Mouse (Mus musculus) myocyte (in vitro differentiated cells): ENCODE results near the gene Psrc1. TPM values are rescaled to one million over a fixed set of nuclear protein-coding genes. Genes with fewer than 3 reads are reported as not detected.

Source experiments
- H3K27me3 ChIP-seq: one replicate; pipeline ENCODE4 v1.6.1; 2011; ENCODE audit not compliant: control insufficient read depth, insufficient read depth, insufficient read length
- H3K36me3 ChIP-seq: one replicate; pipeline ENCODE4 v1.6.1; 2011; ENCODE audit not compliant: control insufficient read depth, insufficient read depth
- H3K4me2 ChIP-seq: one replicate; pipeline ENCODE4 v1.6.1; 2011; ENCODE audit warnings: low read depth, control low read depth
- H3K4me3 ChIP-seq: one replicate; pipeline ENCODE4 v1.5.1; 2011; ENCODE audit warnings: mild to moderate bottlenecking, control low read depth, moderate library complexity
- H3K79me2 ChIP-seq: one replicate; pipeline ENCODE4 v1.6.1; 2011; ENCODE audit not compliant: control insufficient read depth, insufficient read depth
- H3ac ChIP-seq: one replicate; pipeline ENCODE4 v1.6.1; 2011; ENCODE audit not compliant: control insufficient read depth, insufficient read length
- CEBPB ChIP-seq: IDR thresholded peaks from 2 replicates; pipeline ENCODE4 v1.6.1; 2011; ENCODE audit warnings: mild to moderate bottlenecking, moderate library complexity; ENCODE audit not compliant: poor library complexity, insufficient read depth, severe bottlenecking
- E2F4 ChIP-seq: IDR thresholded peaks from one replicate; pipeline ENCODE4 v1.6.1; 2011; ENCODE audit warnings: mild to moderate bottlenecking, control low read depth, moderate library complexity; ENCODE audit not compliant: insufficient read depth
- MAX ChIP-seq: IDR thresholded peaks from one replicate; pipeline ENCODE4 v1.6.1; 2011; ENCODE audit warnings: low read depth, mild to moderate bottlenecking, control low read depth
- MYOD1 ChIP-seq, 3 experiments: IDR thresholded peaks; one replicate each; pipeline ENCODE4 v1.6.1; 2011; ENCODE audit warnings: control low read depth in 2 of 3, low read depth in 2 of 3, mild to moderate bottlenecking in 2 of 3, moderate library complexity in 1 of 3; ENCODE audit not compliant: insufficient read length in 2 of 3, control insufficient read depth in 1 of 3
- MYOG ChIP-seq, 3 experiments: IDR thresholded peaks; one replicate each; pipeline ENCODE4 v1.6.1; 2011; ENCODE audit warnings: control low read depth in 2 of 3, low read depth in 2 of 3, mild to moderate bottlenecking in 2 of 3; ENCODE audit not compliant: insufficient read length in 2 of 3, control insufficient read depth in 1 of 3, insufficient read depth in 1 of 3
- POLR2A ChIP-seq: IDR thresholded peaks from one replicate; pipeline ENCODE4 v1.6.1; 2011; ENCODE audit warnings: low read depth, mild to moderate bottlenecking, control low read depth, moderate library complexity; ENCODE audit not compliant: insufficient read length
- POLR2AphosphoS2 ChIP-seq: IDR thresholded peaks from one replicate; pipeline ENCODE4 v1.6.1; 2011; ENCODE audit warnings: low read depth, control low read depth; ENCODE audit not compliant: insufficient read length
- REST ChIP-seq: IDR thresholded peaks from one replicate; pipeline ENCODE4 v1.6.1; 2011; ENCODE audit warnings: mild to moderate bottlenecking, control low read depth, moderate library complexity; ENCODE audit not compliant: insufficient read depth, insufficient read length
- SRF ChIP-seq: IDR thresholded peaks from one replicate; pipeline ENCODE4 v1.6.1; 2011; ENCODE audit warnings: low read depth; ENCODE audit not compliant: control insufficient read depth, insufficient read length
- TCF12 ChIP-seq: IDR thresholded peaks from one replicate; pipeline ENCODE4 v1.6.1; 2011; ENCODE audit warnings: mild to moderate bottlenecking, control low read depth; ENCODE audit not compliant: poor library complexity, insufficient read depth, severe bottlenecking
- TCF3 ChIP-seq: IDR thresholded peaks from one replicate; pipeline ENCODE4 v1.6.1; 2011; ENCODE audit warnings: low read depth, control low read depth; ENCODE audit not compliant: insufficient read length
- USF1 ChIP-seq: IDR thresholded peaks from one replicate; pipeline ENCODE4 v1.6.1; 2011; ENCODE audit warnings: low read depth, mild to moderate bottlenecking, control low read depth, moderate library complexity
- polyA plus RNA-seq: library from polyadenylated mRNA; unstranded; fragments of >200 nt; fragmentation: generic; extraction: Trizol; gene quantifications from one replicate; pipeline ENCODE4 v1.2.1, GENCODE M21; 2012; ENCODE audit warnings: missing spikeins

Psrc1 gene
- 16.5 TPM for polyA plus RNA-seq

- Histone ChIP-seq H3K27me3 (no peaks in the 10 kb centered on the region), H3K4me3 (peak within 1 kb of the TSS; percentile 45), H3K36me3 (no peaks in the 10 kb centered on the region), H3K79me2 (no peaks in the 10 kb centered on the region), H3ac (no peak within 1 kb of the TSS), H3K4me2 (peak within 1 kb of the TSS; percentile 68)
- TF ChIP-seq E2F4, result peak; percentile 45
- TF ChIP-seq POLR2A, result peak; percentile 41
- no peak for TF ChIP-seq MYOG (IDR thresholded peaks at IDR 0.05; ENCODE audit: control insufficient read depth in 1 of 3, insufficient read depth in 1 of 3, insufficient read length in 2 of 3, low read depth in 2 of 3)
- no peak for TF ChIP-seq TCF12
Measured at GRCm38 (mm10) chr3:108383485-108384354, at the start of gene Psrc1. TSS of gene Psrc1 (plus strand) at chr3:108383839.

- Histone ChIP-seq H3ac (no peak overlapping the region), H3K4me3 (no peak overlapping the region), H3K79me2 (no peaks in the 10 kb centered on the region), H3K36me3 (no peaks in the 10 kb centered on the region), H3K4me2 (no peak overlapping the region), H3K27me3 (peaks cover 33% of the 10 kb centered on the region)
- TF ChIP-seq REST, result no peak
- no peak for TF ChIP-seq TCF3
Measured at GRCm38 (mm10) chr3:108336878-108337277, 46.8 kb upstream of the Psrc1 start.

- H3K36me3 ChIP-seq, result no peaks in the 10 kb centered on the region
- H3K4me3 ChIP-seq, result no peak overlapping the region
- TF ChIP-seq MYOG (IDR thresholded peaks at IDR 0.05; ENCODE audit: control insufficient read depth in 1 of 3, insufficient read depth in 1 of 3, insufficient read length in 2 of 3, low read depth in 2 of 3) (no peak), SRF (no peak), MAX (no peak), CEBPB (no peak), TCF3 (no peak), POLR2A (no peak), POLR2AphosphoS2 (no peak), TCF12 (no peak), E2F4 (no peak), MYOD1 (IDR thresholded peaks at IDR 0.05; ENCODE audit: control insufficient read depth in 1 of 3, insufficient read length in 2 of 3, low read depth in 2 of 3) (no peak)
- no peaks in the 10 kb centered on the region for H3K79me2 ChIP-seq
- H3K27me3 ChIP-seq, result peaks cover 28% of the 10 kb centered on the region
- no peak overlapping the region for H3ac ChIP-seq
- no peak overlapping the region for H3K4me2 ChIP-seq
Measured at GRCm38 (mm10) chr3:108341040-108341439, 42.6 kb upstream of the Psrc1 start.

GRCm38 (mm10) chr3:108342185-108342584, 41.5 kb upstream of the Psrc1 start:
- H3K36me3 ChIP-seq, result no peaks in the 10 kb centered on the region
- no peak overlapping the region for H3ac ChIP-seq
- H3K4me3 ChIP-seq, result no peak overlapping the region
- H3K4me2 ChIP-seq, result no peak overlapping the region
- no peak for TF ChIP-seq SRF
- TF ChIP-seq USF1, result no peak
- TF ChIP-seq POLR2A, result no peak
- no peak for TF ChIP-seq MYOG (IDR thresholded peaks at IDR 0.05; ENCODE audit: control insufficient read depth in 1 of 3, insufficient read depth in 1 of 3, insufficient read length in 2 of 3, low read depth in 2 of 3)
- TF ChIP-seq E2F4, result no peak
- no peak for TF ChIP-seq TCF3
- no peak for TF ChIP-seq TCF12
- no peak for TF ChIP-seq POLR2AphosphoS2
- no peak for TF ChIP-seq MAX
- TF ChIP-seq MYOD1 (IDR thresholded peaks at IDR 0.05; ENCODE audit: control insufficient read depth in 1 of 3, insufficient read length in 2 of 3, low read depth in 2 of 3), result no peak
- no peak for TF ChIP-seq CEBPB
- no peak for TF ChIP-seq REST
- H3K79me2 ChIP-seq, result no peaks in the 10 kb centered on the region
- H3K27me3 ChIP-seq, result peaks cover 23% of the 10 kb centered on the region

- no peaks in the 10 kb centered on the region for H3K36me3 ChIP-seq
- peaks cover 30% of the 10 kb centered on the region for H3K27me3 ChIP-seq
- H3ac ChIP-seq, result no peak overlapping the region
- no peak overlapping the region for H3K4me3 ChIP-seq
- no peak for TF ChIP-seq POLR2A
- no peak for TF ChIP-seq MAX
- no peak for TF ChIP-seq TCF12
- no peak for TF ChIP-seq REST
- TF ChIP-seq SRF, result no peak
- no peak for TF ChIP-seq MYOG (IDR thresholded peaks at IDR 0.05; ENCODE audit: control insufficient read depth in 1 of 3, insufficient read depth in 1 of 3, insufficient read length in 2 of 3, low read depth in 2 of 3)
- no peak for TF ChIP-seq MYOD1 (IDR thresholded peaks at IDR 0.05; ENCODE audit: control insufficient read depth in 1 of 3, insufficient read length in 2 of 3, low read depth in 2 of 3)
- TF ChIP-seq CEBPB, result no peak
- no peak for TF ChIP-seq E2F4
- TF ChIP-seq USF1, result no peak
- no peak overlapping the region for H3K4me2 ChIP-seq
- no peaks in the 10 kb centered on the region for H3K79me2 ChIP-seq
Measured at GRCm38 (mm10) chr3:108345855-108346254, 37.8 kb upstream of the Psrc1 start.
